Mouse (Mus musculus) bone marrow macrophage, adult 2 months (primary cell): Measurements from ENCODE around the gene Ifrd2.

ENCODE experiments used
- CTCF ChIP-seq: IDR thresholded peaks from 2 replicates; pipeline ENCODE4 v1.5.1; 2012; ENCODE audit warnings: low read depth, mild to moderate bottlenecking, low read length, moderate library complexity
- POLR2A ChIP-seq: IDR thresholded peaks from 2 replicates; pipeline ENCODE4 v1.6.1; 2012; ENCODE audit warnings: mild to moderate bottlenecking, low read depth, low read length, borderline replicate concordance

DNA sequence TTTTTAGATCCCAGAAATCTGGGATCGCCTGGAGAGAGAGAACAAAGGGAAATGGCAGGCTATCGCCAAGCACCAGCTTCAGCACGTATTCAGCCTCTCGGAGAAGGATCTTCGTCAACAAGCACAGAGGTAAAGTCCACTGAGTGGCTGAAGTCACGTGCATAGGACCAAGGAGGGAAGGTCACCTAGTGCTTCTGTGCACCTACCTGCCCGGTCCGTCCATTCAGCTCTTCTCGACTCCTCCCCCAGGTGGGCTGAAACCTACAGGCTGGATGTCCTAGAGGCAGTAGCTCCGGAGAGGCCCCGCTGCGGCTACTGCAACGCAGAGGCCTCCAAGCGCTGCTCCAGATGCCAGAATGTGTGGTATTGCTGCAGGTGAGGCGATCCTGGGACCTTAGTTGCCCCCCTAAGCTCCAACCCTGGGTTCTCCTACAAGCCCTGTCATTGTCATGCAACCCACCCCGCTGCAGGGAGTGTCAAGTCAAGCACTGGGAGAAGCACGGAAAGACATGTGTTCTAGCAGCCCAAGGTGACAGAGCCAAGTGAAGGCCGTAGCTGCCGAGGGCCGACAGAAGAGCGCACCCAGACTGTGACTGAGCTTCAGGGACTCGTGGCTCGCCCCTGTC lies 36.8 kb upstream of the Ifrd2 start:
- TF ChIP-seq CTCF = no peak
- no peak for TF ChIP-seq POLR2A
